Mouse (Mus musculus): ENCODE results near the gene Rab6b.

Gene Rab6b

GRCm38 (mm10) chr9:103212654-103213420 is 101.2 kb downstream of the Rab6b start:
- DNase-seq: no peak

- DNase-seq: no peak
Observed at GRCm38 (mm10) chr9:103213631-103214030, 102.0 kb downstream of the Rab6b start.

GRCm38 (mm10) chr9:103214281-103214680 is 102.7 kb downstream of the Rab6b start:
- DNase-seq: no peak

- DNase-seq: no peak
Observed at GRCm38 (mm10) chr9:103224721-103225120, 113.1 kb downstream of the Rab6b start.

GRCm38 (mm10) chr9:103225464-103225863 is 113.9 kb downstream of the Rab6b start:
- DNase-seq: no peak

- DNase-seq: no peak
Observed at GRCm38 (mm10) chr9:103226806-103227205, 115.2 kb downstream of the Rab6b start.

GRCm38 (mm10) chr9:103227760-103228159 is 116.2 kb downstream of the Rab6b start:
- DNase-seq: no peak

- no peak for DNase-seq
Observed at GRCm38 (mm10) chr9:103228370-103229003, 116.9 kb downstream of the Rab6b start.

GRCm38 (mm10) chr9:103229037-103229867 is 117.7 kb downstream of the Rab6b start:
- DNase-seq: no peak

- DNase-seq: peak; percentile 93
Observed at GRCm38 (mm10) chr9:103230151-103230951, 118.8 kb downstream of the Rab6b start, which contains the start of the genes Gm20425 and Trf. Gm20425 (minus strand) TSS chr9:103230307. Trf (minus strand) TSS chr9:103230444.

- DNase-seq: no peak
Observed at GRCm38 (mm10) chr9:103232232-103233005, 120.8 kb downstream of the Rab6b start.

GRCm38 (mm10) chr9:103233006-103233395 is 121.4 kb downstream of the Rab6b start:
- no peak for DNase-seq

- DNase-seq: no peak
Observed at GRCm38 (mm10) chr9:103234059-103234458, 122.5 kb downstream of the Rab6b start.

GRCm38 (mm10) chr9:103234565-103235165 is 123.1 kb downstream of the Rab6b start:
- peak; percentile 70 for DNase-seq
